Mouse (Mus musculus): ENCODE results near the gene Atg14. TPM values are rescaled to one million over a fixed set of nuclear protein-coding genes. Genes with fewer than 3 reads are reported as not detected.

Atg14 gene
- total and polyA plus RNA-seq, 3 experiments = 3.2 to 9.4 (median 3.6) TPM

DNA sequence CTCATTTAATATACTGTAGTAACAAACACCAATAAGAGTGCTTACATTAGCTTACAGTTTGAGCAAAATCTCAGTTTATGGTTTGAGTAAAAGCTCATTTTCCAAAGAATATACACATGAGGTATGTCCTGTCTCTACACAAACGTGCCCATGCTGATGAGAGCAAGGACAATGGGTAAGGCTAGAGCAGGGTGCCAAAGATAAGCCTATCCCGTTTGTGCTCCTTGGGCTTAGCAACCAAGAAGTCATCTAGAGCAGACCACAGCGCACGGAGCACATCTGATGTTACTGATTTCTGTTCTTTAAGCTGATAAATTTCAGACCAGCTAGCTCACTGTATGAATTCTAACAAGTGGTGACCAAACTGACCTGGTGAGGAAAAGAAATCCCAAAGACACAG, 25.6 kb downstream of the Atg14 start:
- no peaks in the 10 kb centered on the region for H3K9me3 ChIP-seq (replicated peaks; ENCODE audit: low read length)
- TF ChIP-seq EP300 (IDR thresholded peaks at IDR 0.05; ENCODE audit: low read length) (no peak), ZKSCAN1 (IDR thresholded peaks at IDR 0.05; ENCODE audit: borderline replicate concordance, low read depth, low read length) (no peak), USF2 (conservative IDR thresholded peaks at IDR 0.05; ENCODE audit: low read depth, low read length) (no peak), MAZ (IDR thresholded peaks at IDR 0.05; ENCODE audit: low read depth, low read length) (no peak), KAT2A (IDR thresholded peaks at IDR 0.05; ENCODE audit: insufficient replicate concordance, low read length) (no peak), ZMIZ1 (IDR thresholded peaks at IDR 0.05; ENCODE audit: low read depth, low read length) (no peak), RCOR1 (conservative IDR thresholded peaks at IDR 0.05; ENCODE audit: low read depth, low read length) (no peak), RAD21 (IDR thresholded peaks at IDR 0.05; ENCODE audit: low read depth, low read length) (no peak), POLR2A (IDR thresholded peaks at IDR 0.05; ENCODE audit: low read depth, low read length) (no peak)
- no peak overlapping the region for H3K9ac ChIP-seq (ENCODE audit: insufficient read depth, low read depth)
- H3K4me3 ChIP-seq (replicated peaks in 1 of 3; ENCODE audit: low read depth in 2 of 3, low read length in 2 of 3, poor library complexity in 1 of 3) = no peak overlapping the region
- no peaks in the 10 kb centered on the region for H3K27me3 ChIP-seq (replicated peaks)
- H3K4me2 ChIP-seq (ENCODE audit: insufficient read depth, low read depth, poor library complexity, severe bottlenecking) = no peak overlapping the region
- H3K79me2 ChIP-seq (replicated peaks; ENCODE audit: control insufficient read depth, extremely low read depth, insufficient read depth, poor library complexity, severe bottlenecking) = no peaks in the 10 kb centered on the region
- no peaks in the 10 kb centered on the region for H3K4me1 ChIP-seq (ENCODE audit: control insufficient read depth in 1 of 2, insufficient read depth in 2 of 2)
- DNase-seq (ENCODE audit: extremely low read depth) = no peak
- dilution Hi-C loops (cut with MboI; ENCODE audit: extremely low pct_ligation_motif_present, extremely low pct_unique_long_range_greater_than_20kb, low sequenced_read_pairs) (no loop called here), in situ Hi-C loops (cut with MboI; ENCODE audit: low pct_ligation_motif_present, low pct_unique_long_range_greater_than_20kb, low sequenced_read_pairs) (no loop called here)
- peaks cover 55 to 92% of the 10 kb centered on the region in 2 experiments for H3K36me3 ChIP-seq (replicated peaks in 1 of 2; ENCODE audit: control insufficient read depth in 1 of 2, insufficient read depth in 1 of 2, low read length in 1 of 2)
- no peak overlapping the region for H3K27ac ChIP-seq (ENCODE audit: insufficient read depth, low read depth)

GRCm38 (mm10) chr14:47544286-47544685, 26.2 kb downstream of the Atg14 start:
- no peaks in the 10 kb centered on the region for H3K27me3 ChIP-seq (replicated peaks)
- no peak overlapping the region for H3K27ac ChIP-seq (ENCODE audit: insufficient read depth, low read depth)
- H3K4me1 ChIP-seq (ENCODE audit: control insufficient read depth in 1 of 2, insufficient read depth in 2 of 2) = no peaks in the 10 kb centered on the region
- H3K36me3 ChIP-seq (replicated peaks in 1 of 2; ENCODE audit: control insufficient read depth in 1 of 2, insufficient read depth in 1 of 2, low read length in 1 of 2) = peaks cover 55 to 86% of the 10 kb centered on the region in 2 experiments
- no peak for TF ChIP-seq SMC3 (IDR thresholded peaks at IDR 0.05; ENCODE audit: low read depth, low read length)
- no peak for TF ChIP-seq MAFK (IDR thresholded peaks at IDR 0.05; ENCODE audit: insufficient replicate concordance, low read length)
- TF ChIP-seq MXI1 (IDR thresholded peaks at IDR 0.05; ENCODE audit: low read depth, low read length) = no peak
- TF ChIP-seq UBTF (IDR thresholded peaks at IDR 0.05; ENCODE audit: low read depth, low read length) = no peak
- no peak for TF ChIP-seq MEF2A (IDR thresholded peaks at IDR 0.05; ENCODE audit: borderline replicate concordance, low read depth, low read length)
- TF ChIP-seq TCF12 (IDR thresholded peaks at IDR 0.05; ENCODE audit: low read depth, low read length) = no peak
- TF ChIP-seq ETS1 (conservative IDR thresholded peaks at IDR 0.05; ENCODE audit: low read depth, low read length) = no peak
- no peak for TF ChIP-seq MYC (IDR thresholded peaks at IDR 0.05; ENCODE audit: low read depth, low read length)
- TF ChIP-seq ZMIZ1 (IDR thresholded peaks at IDR 0.05; ENCODE audit: low read depth, low read length) = no peak
- TF ChIP-seq POLR2AphosphoS2 (IDR thresholded peaks at IDR 0.05; ENCODE audit: low read depth, low read length) = no peak
- no peak for TF ChIP-seq KAT2A (IDR thresholded peaks at IDR 0.05; ENCODE audit: insufficient replicate concordance, low read length)
- no peak for TF ChIP-seq JUN (IDR thresholded peaks at IDR 0.05; ENCODE audit: insufficient read depth, low read depth, low read length)
- no peak for TF ChIP-seq CTCF (conservative IDR thresholded peaks at IDR 0.05 in 1 of 2, IDR thresholded peaks at IDR 0.05 in 1 of 2; ENCODE audit: low read depth in 2 of 2, low read length in 2 of 2)
- no peak for TF ChIP-seq NRF1 (IDR thresholded peaks at IDR 0.05; ENCODE audit: low read depth, low read length)
- no peak for TF ChIP-seq RCOR1 (conservative IDR thresholded peaks at IDR 0.05; ENCODE audit: low read depth, low read length)
- TF ChIP-seq JUND (conservative IDR thresholded peaks at IDR 0.05; ENCODE audit: low read depth, low read length) = no peak
- TF ChIP-seq TBP (conservative IDR thresholded peaks at IDR 0.05; ENCODE audit: low read depth, low read length) = no peak
- no peak for TF ChIP-seq ZKSCAN1 (IDR thresholded peaks at IDR 0.05; ENCODE audit: borderline replicate concordance, low read depth, low read length)
- TF ChIP-seq ZC3H11A (IDR thresholded peaks at IDR 0.05; ENCODE audit: low read depth, low read length) = no peak
- TF ChIP-seq RAD21 (IDR thresholded peaks at IDR 0.05; ENCODE audit: low read depth, low read length) = no peak
- H3K4me3 ChIP-seq (replicated peaks in 1 of 3; ENCODE audit: low read depth in 2 of 3, low read length in 2 of 3, poor library complexity in 1 of 3) = no peak overlapping the region
- in situ Hi-C loops (cut with MboI; ENCODE audit: low pct_ligation_motif_present, low pct_unique_long_range_greater_than_20kb, low sequenced_read_pairs) (no loop called here), dilution Hi-C loops (cut with MboI; ENCODE audit: extremely low pct_ligation_motif_present, extremely low pct_unique_long_range_greater_than_20kb, low sequenced_read_pairs) (no loop called here)
- no peak overlapping the region for H3K4me2 ChIP-seq (ENCODE audit: insufficient read depth, low read depth, poor library complexity, severe bottlenecking)
- H3K9me3 ChIP-seq (replicated peaks; ENCODE audit: low read length) = no peaks in the 10 kb centered on the region
- DNase-seq (ENCODE audit: extremely low read depth) = no peak
- H3K9ac ChIP-seq (ENCODE audit: insufficient read depth, low read depth) = no peak overlapping the region
- no peaks in the 10 kb centered on the region for H3K79me2 ChIP-seq (replicated peaks; ENCODE audit: control insufficient read depth, extremely low read depth, insufficient read depth, poor library complexity, severe bottlenecking)
